Mouse (Mus musculus) limb, embryonic 11.5 days (tissue): ENCODE data around the gene Fras1. TPM values are rescaled to one million over a fixed set of nuclear protein-coding genes. Genes with fewer than 3 reads are reported as not detected.

ENCODE experiments used
- ATAC-seq: fragments of 200-750 bp; cut with Nextera tagmentation; 2 replicates; pipeline ENCODE4 v1.8.0; 2017; ENCODE audit warnings: low read depth; ENCODE audit not compliant: insufficient number of reproducible peaks, low FRiP score, low TSS enrichment
- DNase-seq: peaks from one replicate; pipeline ENCODE4 v3.0.0-alpha.2; 2015; ENCODE audit warnings: low spot score
- H3K27ac ChIP-seq: fragments of 300-500 bp; sonication (generic); replicated peaks from 2 replicates; pipeline ENCODE4 v1.5.1; 2014; ENCODE audit warnings: low read depth, mild to moderate bottlenecking, low read length
- H3K27me3 ChIP-seq: fragments of 300-500 bp; sonication (generic); 2 replicates; pipeline ENCODE4 v1.6.1; 2014; ENCODE audit warnings: mild to moderate bottlenecking, low read length, mixed read lengths; ENCODE audit not compliant: control insufficient read depth, insufficient read depth
- H3K36me3 ChIP-seq: fragments of 300-500 bp; sonication (generic); 2 replicates; pipeline ENCODE4 v1.6.1; 2014; ENCODE audit warnings: mild to moderate bottlenecking, low read length, moderate library complexity, mixed read lengths; ENCODE audit not compliant: control insufficient read depth, insufficient read depth
- H3K4me1 ChIP-seq: fragments of 300-500 bp; sonication (generic); 2 replicates; pipeline ENCODE4 v1.6.1; 2014; ENCODE audit warnings: low read length, mixed read lengths; ENCODE audit not compliant: control insufficient read depth, insufficient read depth
- H3K4me2 ChIP-seq: fragments of 300-500 bp; sonication (generic); 2 replicates; pipeline ENCODE4 v1.6.1; 2014; ENCODE audit warnings: low read depth, mild to moderate bottlenecking, moderate library complexity; ENCODE audit not compliant: severe bottlenecking
- H3K4me3 ChIP-seq: fragments of 300-500 bp; sonication (generic); 2 replicates; pipeline ENCODE4 v1.5.1; 2014; ENCODE audit warnings: low read depth, low read length
- H3K9ac ChIP-seq: fragments of 300-500 bp; sonication (generic); 2 replicates; pipeline ENCODE4 v1.6.1; 2014; ENCODE audit warnings: mild to moderate bottlenecking, low read length
- H3K9me3 ChIP-seq: fragments of 300-500 bp; sonication (generic); 2 replicates; pipeline ENCODE4 v1.6.1; 2016; ENCODE audit warnings: low read length; ENCODE audit not compliant: control insufficient read depth
- WGBS: fragments of 180-500 bp; shearing (Covaris S2); extraction: QIAGEN DNeasy Blood & Tissue Kit; methylation state at CpG from one replicate; pipeline ENCODE4 v1.1.7; 2014; 5-methylcytosine and 5-hydroxymethylcytosine counted together
- polyA plus RNA-seq: library from polyadenylated mRNA; unstranded; fragments of >200 nt; fragmentation: Nextera tagmentation; extraction: Ambion mirVana; gene quantifications from 2 replicates; pipeline ENCODE4 v1.2.1, GENCODE M21; 2014

Fras1 gene
- polyA plus RNA-seq, 1 experiment from 2014 or later = 15.8 TPM

GRCm38 (mm10) chr5:96367260-96367659, 6.5 kb upstream of the Fras1 start:
- Histone ChIP-seq H3K27me3 (no peaks in the 10 kb centered on the region), H3K9ac (no peak overlapping the region), H3K4me3 (no peak overlapping the region), H3K9me3 (no peaks in the 10 kb centered on the region), H3K4me1 (no peaks in the 10 kb centered on the region), H3K4me2 (no peak overlapping the region), H3K27ac (no peak overlapping the region), H3K36me3 (no peaks in the 10 kb centered on the region)
- ATAC-seq (no peak), DNase-seq (no peak)

GRCm38 (mm10) chr5:96373106-96373505, 649 bp upstream of the Fras1 start:
- WGBS = 36% methylated on average over 6 of the region's 6 CpGs
- peak; percentile 4; the same call in 1 of the 2 replicates for ATAC-seq
- no peaks in the 10 kb centered on the region for H3K9me3 ChIP-seq
- peak overlapping the region; percentile 59 for H3K9ac ChIP-seq
- peak overlapping the region; percentile 72 for H3K4me2 ChIP-seq
- no peaks in the 10 kb centered on the region for H3K36me3 ChIP-seq
- peak overlapping the region; percentile 84; the same call in 1 of the 2 replicates for H3K27ac ChIP-seq
- H3K4me3 ChIP-seq = peak overlapping the region; percentile 46
- no peak for DNase-seq
- H3K4me1 ChIP-seq = peaks cover 7% of the 10 kb centered on the region; the same call in 1 of the 2 replicates
- no peaks in the 10 kb centered on the region for H3K27me3 ChIP-seq

GRCm38 (mm10) chr5:96373986-96374901, 489 bp downstream of the Fras1 start:
- ATAC-seq (peak; percentile 94), DNase-seq (peak; percentile 85)
- H3K27ac ChIP-seq = peak overlapping the region; percentile 84
- H3K36me3 ChIP-seq = no peaks in the 10 kb centered on the region
- peaks cover 7% of the 10 kb centered on the region; the same call in 1 of the 2 replicates for H3K4me1 ChIP-seq
- under 1% methylated on average over 83 of the region's 84 CpGs for WGBS
- H3K9ac ChIP-seq = peak overlapping the region; percentile 59
- no peaks in the 10 kb centered on the region for H3K27me3 ChIP-seq
- peak overlapping the region; percentile 46 for H3K4me3 ChIP-seq
- peak overlapping the region; percentile 72 for H3K4me2 ChIP-seq
- no peaks in the 10 kb centered on the region for H3K9me3 ChIP-seq

GRCm38 (mm10) chr5:96375391-96375831, 1.7 kb downstream of the Fras1 start:
- WGBS = 2% methylated on average over 7 of the region's 17 CpGs
- peak overlapping the region; percentile 72 for H3K4me2 ChIP-seq
- no peaks in the 10 kb centered on the region for H3K36me3 ChIP-seq
- peaks cover 7% of the 10 kb centered on the region; the same call in 1 of the 2 replicates for H3K4me1 ChIP-seq
- DNase-seq (peak; percentile 34), ATAC-seq (no peak)
- H3K9me3 ChIP-seq = no peaks in the 10 kb centered on the region
- peak overlapping the region; percentile 46 for H3K4me3 ChIP-seq
- H3K9ac ChIP-seq = peak overlapping the region; percentile 59; the same call in 1 of the 2 replicates
- no peaks in the 10 kb centered on the region for H3K27me3 ChIP-seq
- H3K27ac ChIP-seq = no peak overlapping the region

GRCm38 (mm10) chr5:96376216-96376615, 2.5 kb downstream of the Fras1 start:
- Histone ChIP-seq H3K36me3 (no peaks in the 10 kb centered on the region), H3K27me3 (no peaks in the 10 kb centered on the region), H3K4me2 (no peak overlapping the region; the same call in 1 of the 2 replicates), H3K27ac (no peak overlapping the region), H3K4me1 (peaks cover 7% of the 10 kb centered on the region; the same call in 1 of the 2 replicates), H3K9me3 (no peaks in the 10 kb centered on the region), H3K4me3 (no peak overlapping the region; the same call in 1 of the 2 replicates), H3K9ac (no peak overlapping the region)
- DNase-seq (no peak), ATAC-seq (no peak)
- WGBS = 64% methylated on average over 4 of the region's 4 CpGs

GRCm38 (mm10) chr5:96386138-96386933, 12.6 kb downstream of the Fras1 start:
- Histone ChIP-seq H3K4me3 (no peak overlapping the region), H3K36me3 (no peaks in the 10 kb centered on the region), H3K9ac (no peak overlapping the region), H3K9me3 (no peaks in the 10 kb centered on the region), H3K4me2 (no peak overlapping the region), H3K27ac (no peak overlapping the region), H3K27me3 (no peaks in the 10 kb centered on the region), H3K4me1 (no peaks in the 10 kb centered on the region)
- ATAC-seq = no peak
- 89% methylated on average over 15 of the region's 15 CpGs for WGBS
- DNase-seq = no peak

GRCm38 (mm10) chr5:96388306-96388705, 14.6 kb downstream of the Fras1 start:
- Histone ChIP-seq H3K4me3 (no peak overlapping the region), H3K27me3 (no peaks in the 10 kb centered on the region), H3K4me1 (no peaks in the 10 kb centered on the region), H3K27ac (no peak overlapping the region), H3K9me3 (no peaks in the 10 kb centered on the region), H3K36me3 (no peaks in the 10 kb centered on the region), H3K9ac (no peak overlapping the region), H3K4me2 (no peak overlapping the region)
- WGBS = 92% methylated on average over 8 of the region's 8 CpGs
- no peak for DNase-seq
- no peak for ATAC-seq

- ATAC-seq (no peak), DNase-seq (no peak)
- Histone ChIP-seq H3K9me3 (no peaks in the 10 kb centered on the region), H3K36me3 (no peaks in the 10 kb centered on the region), H3K9ac (no peak overlapping the region), H3K4me3 (no peak overlapping the region), H3K4me2 (no peak overlapping the region), H3K4me1 (no peaks in the 10 kb centered on the region), H3K27ac (no peak overlapping the region), H3K27me3 (no peaks in the 10 kb centered on the region)
- 92% methylated on average over 11 of the region's 11 CpGs for WGBS
Measured at GRCm38 (mm10) chr5:96389963-96390623, 16.3 kb downstream of the Fras1 start.
